Mouse (Mus musculus) forebrain, embryonic 11.5 days (tissue): ENCODE results near the gene Kif5a. TPM values are rescaled to one million over a fixed set of nuclear protein-coding genes. Genes with fewer than 3 reads are reported as not detected.

Source experiments
- ATAC-seq: fragments of 200-750 bp; cut with Nextera tagmentation; replicated peaks from 2 replicates; pipeline ENCODE4 v1.8.0; 2017; ENCODE audit warnings: moderate TSS enrichment; ENCODE audit not compliant: low FRiP score
- DNase-seq: peaks from one replicate; pipeline ENCODE4 v3.0.0-alpha.2; 2017; ENCODE audit warnings: low spot score
- H3K27ac ChIP-seq: fragments of 300-500 bp; sonication (generic); 2 replicates; pipeline ENCODE4 v1.5.1; 2014; ENCODE audit warnings: low read depth, low read length
- H3K27me3 ChIP-seq: fragments of 300-500 bp; sonication (generic); 2 replicates; pipeline ENCODE4 v1.6.1; 2014; ENCODE audit warnings: mild to moderate bottlenecking, low read length, mixed read lengths; ENCODE audit not compliant: control insufficient read depth, insufficient read depth
- H3K36me3 ChIP-seq: fragments of 300-500 bp; sonication (generic); 2 replicates; pipeline ENCODE4 v1.6.1; 2014; ENCODE audit warnings: mild to moderate bottlenecking, low read length, moderate library complexity, mixed read lengths; ENCODE audit not compliant: control insufficient read depth, insufficient read depth
- H3K4me1 ChIP-seq: fragments of 300-500 bp; sonication (generic); replicated peaks from 2 replicates; pipeline ENCODE4 v1.6.1; 2014; ENCODE audit warnings: low read length, mixed read lengths; ENCODE audit not compliant: control insufficient read depth, insufficient read depth
- H3K4me2 ChIP-seq: fragments of 300-500 bp; sonication (generic); 2 replicates; pipeline ENCODE4 v1.6.1; 2014; ENCODE audit warnings: low read depth, mild to moderate bottlenecking, low read length, moderate library complexity, mixed read lengths; ENCODE audit not compliant: severe bottlenecking
- H3K4me3 ChIP-seq: fragments of 300-500 bp; sonication (generic); 2 replicates; pipeline ENCODE4 v1.5.1; 2014; ENCODE audit warnings: low read depth, low read length
- H3K9ac ChIP-seq: fragments of 300-500 bp; sonication (generic); 2 replicates; pipeline ENCODE4 v1.6.1; 2014; ENCODE audit warnings: low read length
- H3K9me3 ChIP-seq: fragments of 300-500 bp; sonication (generic); 2 replicates; pipeline ENCODE4 v1.6.1; 2016; ENCODE audit warnings: low read length, mixed read lengths; ENCODE audit not compliant: control insufficient read depth
- WGBS: fragments of 180-500 bp; shearing (Covaris S2); extraction: QIAGEN DNeasy Blood & Tissue Kit; methylation state at CpG from one replicate; pipeline ENCODE4 v1.1.7; 2014; 5-methylcytosine and 5-hydroxymethylcytosine counted together
- polyA plus RNA-seq: library from polyadenylated mRNA; unstranded; fragments of >200 nt; fragmentation: Nextera tagmentation; extraction: Ambion mirVana; gene quantifications from 2 replicates; pipeline ENCODE4 v1.2.1, GENCODE M21; 2014

The Kif5a gene
- polyA plus RNA-seq, 1 experiment from 2014 or later = 23.6 TPM

DNA sequence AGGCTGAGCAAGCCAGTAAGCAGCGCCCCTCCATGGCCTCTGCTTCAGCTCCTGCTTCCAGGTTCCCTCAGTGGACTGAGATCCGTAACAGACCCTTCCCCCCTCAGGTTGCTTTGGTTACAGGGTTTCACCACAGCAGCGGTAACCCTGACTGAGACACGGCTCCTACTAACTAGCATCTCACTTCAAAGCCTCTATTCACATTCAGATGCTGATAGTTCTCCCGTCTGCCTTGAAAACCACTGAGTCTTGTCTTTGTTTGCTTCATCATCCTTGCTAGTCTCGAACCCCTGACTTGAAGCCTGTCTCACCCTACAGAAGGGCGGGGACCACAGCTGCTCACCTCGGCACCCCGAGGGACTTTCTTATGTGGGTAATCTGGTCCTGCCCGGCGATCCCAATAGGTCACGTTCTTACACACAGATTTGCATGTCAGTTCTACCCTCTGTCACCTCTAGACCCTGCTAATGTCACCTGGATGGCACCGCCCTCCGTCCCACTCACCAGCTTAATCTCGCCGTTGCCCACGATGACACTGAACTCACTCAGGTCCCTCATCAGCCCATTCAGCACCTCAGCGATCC, 24.8 kb downstream of the Kif5a start:
- H3K4me2 ChIP-seq = no peak overlapping the region
- H3K9me3 ChIP-seq = no peaks in the 10 kb centered on the region
- no peaks in the 10 kb centered on the region; the same call in 1 of the 2 replicates for H3K4me1 ChIP-seq
- H3K27ac ChIP-seq = no peak overlapping the region
- no peak overlapping the region for H3K9ac ChIP-seq
- DNase-seq (no peak), ATAC-seq (no peak)
- H3K27me3 ChIP-seq = no peaks in the 10 kb centered on the region
- no peaks in the 10 kb centered on the region for H3K36me3 ChIP-seq
- no peak overlapping the region for H3K4me3 ChIP-seq
- 75% methylated on average over 18 of the region's 18 CpGs for WGBS

- no peak for DNase-seq
Measured at GRCm38 (mm10) chr10:127236541-127236940, 26.6 kb downstream of the Kif5a start.

GRCm38 (mm10) chr10:127233141-127233540, 30.0 kb downstream of the Kif5a start:
- Histone ChIP-seq H3K36me3 (no peaks in the 10 kb centered on the region), H3K4me2 (no peak overlapping the region), H3K27me3 (no peaks in the 10 kb centered on the region), H3K9ac (no peak overlapping the region), H3K4me1 (no peaks in the 10 kb centered on the region; the same call in 1 of the 2 replicates), H3K9me3 (no peaks in the 10 kb centered on the region), H3K27ac (no peak overlapping the region), H3K4me3 (no peak overlapping the region)
- DNase-seq (no peak), ATAC-seq (no peak)
- 75% methylated on average over 9 of the region's 9 CpGs for WGBS

More at GRCm38 (mm10) chr10:127236541-127236940, 26.6 kb downstream of the Kif5a start:
- H3K27me3 ChIP-seq = no peaks in the 10 kb centered on the region
- no peaks in the 10 kb centered on the region; the same call in 1 of the 2 replicates for H3K4me1 ChIP-seq
- no peak overlapping the region for H3K4me3 ChIP-seq
- H3K36me3 ChIP-seq = no peaks in the 10 kb centered on the region
- no peak for ATAC-seq
- no peak overlapping the region for H3K9ac ChIP-seq
- H3K9me3 ChIP-seq = no peaks in the 10 kb centered on the region
- no peak overlapping the region for H3K4me2 ChIP-seq
- 54% methylated on average over 9 of the region's 9 CpGs for WGBS
- no peak overlapping the region for H3K27ac ChIP-seq

GRCm38 (mm10) chr10:127231741-127232140, 31.4 kb downstream of the Kif5a start:
- Histone ChIP-seq H3K9ac (no peak overlapping the region), H3K9me3 (no peaks in the 10 kb centered on the region), H3K4me2 (no peak overlapping the region), H3K27me3 (no peaks in the 10 kb centered on the region), H3K36me3 (no peaks in the 10 kb centered on the region), H3K4me3 (no peak overlapping the region), H3K27ac (no peak overlapping the region), H3K4me1 (no peaks in the 10 kb centered on the region; the same call in 1 of the 2 replicates)
- DNase-seq (no peak), ATAC-seq (no peak)
- 88% methylated on average over 14 of the region's 14 CpGs for WGBS

DNA sequence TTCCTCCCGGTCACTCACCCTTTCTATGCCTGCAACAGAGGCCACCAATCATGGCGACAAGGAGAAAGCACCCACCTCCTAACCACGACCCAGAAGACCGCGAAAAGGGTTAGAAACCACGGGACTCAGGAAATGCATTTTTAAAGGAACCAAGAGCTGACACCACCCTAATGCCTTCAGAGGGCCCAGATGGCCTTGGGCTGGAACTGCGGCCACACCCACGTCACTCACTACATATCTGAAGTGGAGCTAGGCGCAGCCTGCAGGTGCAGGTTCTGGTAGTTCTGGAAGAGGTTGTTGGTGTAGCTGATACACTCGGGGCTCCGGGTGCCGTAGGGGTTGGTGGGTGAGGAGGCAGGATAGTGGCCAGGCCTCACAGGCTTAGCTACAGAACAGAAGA, 32.5 kb downstream of the Kif5a start:
- Histone ChIP-seq H3K4me3 (no peak overlapping the region), H3K36me3 (no peaks in the 10 kb centered on the region), H3K4me1 (no peaks in the 10 kb centered on the region; the same call in 1 of the 2 replicates), H3K27me3 (no peaks in the 10 kb centered on the region), H3K4me2 (no peak overlapping the region), H3K9ac (no peak overlapping the region), H3K9me3 (no peaks in the 10 kb centered on the region), H3K27ac (no peak overlapping the region)
- WGBS = 88% methylated on average over 12 of the region's 12 CpGs
- DNase-seq (no peak), ATAC-seq (no peak)

- Histone ChIP-seq H3K9me3 (no peaks in the 10 kb centered on the region), H3K4me1 (no peaks in the 10 kb centered on the region; the same call in 1 of the 2 replicates), H3K36me3 (no peaks in the 10 kb centered on the region), H3K27ac (no peak overlapping the region), H3K9ac (no peak overlapping the region), H3K4me3 (no peak overlapping the region), H3K4me2 (no peak overlapping the region), H3K27me3 (no peaks in the 10 kb centered on the region)
- ATAC-seq = peak; percentile 79
- 24% methylated on average over 4 of the region's 4 CpGs for WGBS
- no peak for DNase-seq
Measured at GRCm38 (mm10) chr10:127228897-127229296, 34.3 kb downstream of the Kif5a start.

GRCm38 (mm10) chr10:127227163-127227562, 36.0 kb downstream of the Kif5a start:
- Histone ChIP-seq H3K9me3 (no peaks in the 10 kb centered on the region), H3K4me2 (no peak overlapping the region), H3K27me3 (no peaks in the 10 kb centered on the region), H3K4me3 (no peak overlapping the region), H3K27ac (no peak overlapping the region), H3K36me3 (no peaks in the 10 kb centered on the region), H3K4me1 (no peaks in the 10 kb centered on the region; the same call in 1 of the 2 replicates), H3K9ac (no peak overlapping the region)
- DNase-seq = no peak
- no peak for ATAC-seq
- 89% methylated on average over 8 of the region's 8 CpGs for WGBS

DNA sequence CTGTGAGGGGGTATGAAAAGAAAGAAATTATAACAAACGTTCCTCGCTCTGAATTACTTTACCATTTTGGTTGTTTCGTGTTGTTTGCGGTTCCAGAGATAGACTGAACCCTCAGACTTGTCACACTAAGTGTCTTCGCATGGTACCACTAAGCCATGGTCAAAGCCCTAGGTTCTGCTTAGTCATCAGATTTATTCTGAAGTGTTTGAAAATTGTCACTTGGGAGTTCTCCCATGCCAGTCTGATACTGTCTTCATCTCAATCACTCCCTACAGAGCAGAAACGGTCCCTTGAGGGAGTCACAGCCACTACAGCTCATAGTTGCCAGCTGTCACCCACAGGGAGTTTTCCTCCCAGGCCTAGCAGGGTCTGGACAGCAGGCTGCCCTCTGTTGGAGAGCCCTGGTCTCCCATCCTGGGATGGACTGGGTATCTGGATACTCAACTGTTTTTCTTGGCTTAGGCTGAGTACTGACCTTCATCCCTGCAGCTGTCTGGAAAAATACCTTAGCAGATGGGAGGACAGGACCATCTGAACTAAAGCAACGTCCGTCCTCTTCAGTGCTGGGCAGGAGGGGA, 36.7 kb downstream of the Kif5a start:
- H3K9me3 ChIP-seq = no peaks in the 10 kb centered on the region
- WGBS = 73% methylated on average over 8 of the region's 8 CpGs
- 0 out of 2 replicates have a peak overlapping the region, but pooled peaks have one; percentile 20 for H3K9ac ChIP-seq
- no peaks in the 10 kb centered on the region for H3K36me3 ChIP-seq
- no peaks in the 10 kb centered on the region; the same call in 1 of the 2 replicates for H3K4me1 ChIP-seq
- H3K4me3 ChIP-seq = no peak overlapping the region
- H3K4me2 ChIP-seq = no peak overlapping the region
- H3K27me3 ChIP-seq = no peaks in the 10 kb centered on the region
- ATAC-seq (no peak), DNase-seq (no peak)
- no peak overlapping the region for H3K27ac ChIP-seq

DNA sequence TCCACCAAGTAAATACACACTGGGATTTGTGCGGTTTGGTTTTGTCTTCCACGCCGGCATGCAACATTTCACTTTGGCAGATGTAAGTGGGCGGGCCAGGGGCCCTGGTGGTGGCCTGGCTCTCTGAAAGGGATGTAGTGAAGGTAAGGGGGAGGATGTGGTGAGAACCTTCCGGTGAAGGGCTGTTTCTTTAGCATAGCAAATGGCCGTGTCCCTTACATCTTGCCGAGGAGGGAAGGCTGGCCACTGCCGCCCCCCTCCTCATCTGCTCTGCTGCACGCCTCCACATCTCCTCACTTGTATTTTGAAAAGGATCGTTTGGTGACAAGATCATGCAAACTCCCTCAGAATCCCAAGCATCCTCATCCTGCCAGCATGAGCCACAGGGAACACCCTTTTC, 37.4 kb downstream of the Kif5a start:
- H3K9ac ChIP-seq = no peak overlapping the region
- WGBS = 32% methylated on average over 10 of the region's 10 CpGs
- no peaks in the 10 kb centered on the region for H3K27me3 ChIP-seq
- DNase-seq = no peak
- no peaks in the 10 kb centered on the region for H3K36me3 ChIP-seq
- no peak overlapping the region for H3K27ac ChIP-seq
- H3K4me1 ChIP-seq = no peaks in the 10 kb centered on the region; the same call in 1 of the 2 replicates
- no peak overlapping the region for H3K4me3 ChIP-seq
- no peak overlapping the region for H3K4me2 ChIP-seq
- ATAC-seq = no peak
- no peaks in the 10 kb centered on the region for H3K9me3 ChIP-seq
